Mouse (Mus musculus): Measurements from ENCODE around the gene Baiap2.

DNA sequence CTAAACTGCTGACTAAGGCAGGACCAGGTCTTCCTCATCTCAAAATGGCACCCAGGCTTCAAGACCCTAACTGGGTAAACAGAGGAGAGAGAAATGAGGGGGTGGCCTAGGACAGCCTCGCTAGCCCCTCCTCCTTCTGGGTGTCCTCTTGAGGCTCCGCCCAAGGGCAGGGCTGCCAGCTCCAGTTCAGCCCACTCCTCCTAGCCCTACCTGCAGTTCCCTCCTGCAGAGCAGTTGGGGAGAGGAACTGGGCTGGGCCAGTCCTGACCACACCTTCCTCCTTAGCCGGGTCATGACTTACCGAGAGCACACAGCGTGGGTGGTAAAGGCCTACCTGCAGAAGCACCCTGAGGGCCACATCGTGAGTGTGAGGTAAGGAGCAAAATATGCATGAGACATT lies 47.9 kb upstream of the Baiap2 start:
- TF ChIP-seq CTCF (IDR thresholded peaks at IDR 0.05; ENCODE audit: borderline replicate concordance, insufficient read depth, low read length) (no peak), POLR2A (IDR thresholded peaks at IDR 0.05; ENCODE audit: low read depth, low read length) (no peak)
